Mouse (Mus musculus): ENCODE results near the gene Pnpla7.

DNA sequence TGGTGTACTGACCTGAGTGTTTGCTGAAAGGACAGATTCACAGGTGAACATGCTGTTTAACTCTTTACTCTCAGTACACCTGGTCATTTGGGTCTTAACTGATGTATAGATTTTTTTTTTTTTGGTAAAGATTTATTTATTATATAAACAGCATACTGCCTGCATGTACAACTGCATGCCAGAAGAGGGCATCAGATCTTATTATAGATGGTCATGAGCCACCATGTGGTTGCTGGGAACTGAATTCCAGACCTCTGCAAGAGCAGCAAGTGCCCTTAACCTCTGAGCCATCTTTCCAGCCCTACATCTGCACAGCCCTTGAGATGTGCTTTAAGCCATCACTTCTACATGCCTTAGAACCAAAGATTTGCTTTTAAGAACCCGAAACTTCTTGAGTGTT, 46.8 kb downstream of the Pnpla7 start:
- TF ChIP-seq POLR2A (IDR thresholded peaks at IDR 0.05; ENCODE audit: low read depth, low read length) (no peak), CTCF (IDR thresholded peaks at IDR 0.05; ENCODE audit: extremely low read depth, insufficient read depth, insufficient read length, insufficient replicate concordance) (no peak)

Data from spleen, adult 2 months (tissue).